Mouse (Mus musculus) myocyte (in vitro differentiated cells): ENCODE data around the gene Rad18.

Experiments used
- E2F4 ChIP-seq: IDR thresholded peaks from one replicate; pipeline ENCODE4 v1.6.1; 2011; ENCODE audit warnings: mild to moderate bottlenecking, control low read depth, moderate library complexity; ENCODE audit not compliant: insufficient read depth
- MYOD1 ChIP-seq, 3 experiments: IDR thresholded peaks; one replicate each; pipeline ENCODE4 v1.6.1; 2011; ENCODE audit warnings: control low read depth in 2 of 3, low read depth in 2 of 3, mild to moderate bottlenecking in 2 of 3, moderate library complexity in 1 of 3; ENCODE audit not compliant: insufficient read length in 2 of 3, control insufficient read depth in 1 of 3
- MYOG ChIP-seq, 3 experiments: IDR thresholded peaks; one replicate each; pipeline ENCODE4 v1.6.1; 2011; ENCODE audit warnings: control low read depth in 2 of 3, low read depth in 2 of 3, mild to moderate bottlenecking in 2 of 3; ENCODE audit not compliant: insufficient read length in 2 of 3, control insufficient read depth in 1 of 3, insufficient read depth in 1 of 3
- POLR2A ChIP-seq: IDR thresholded peaks from one replicate; pipeline ENCODE4 v1.6.1; 2011; ENCODE audit warnings: low read depth, mild to moderate bottlenecking, control low read depth, moderate library complexity; ENCODE audit not compliant: insufficient read length
- TCF3 ChIP-seq: IDR thresholded peaks from one replicate; pipeline ENCODE4 v1.6.1; 2011; ENCODE audit warnings: low read depth, control low read depth; ENCODE audit not compliant: insufficient read length

DNA sequence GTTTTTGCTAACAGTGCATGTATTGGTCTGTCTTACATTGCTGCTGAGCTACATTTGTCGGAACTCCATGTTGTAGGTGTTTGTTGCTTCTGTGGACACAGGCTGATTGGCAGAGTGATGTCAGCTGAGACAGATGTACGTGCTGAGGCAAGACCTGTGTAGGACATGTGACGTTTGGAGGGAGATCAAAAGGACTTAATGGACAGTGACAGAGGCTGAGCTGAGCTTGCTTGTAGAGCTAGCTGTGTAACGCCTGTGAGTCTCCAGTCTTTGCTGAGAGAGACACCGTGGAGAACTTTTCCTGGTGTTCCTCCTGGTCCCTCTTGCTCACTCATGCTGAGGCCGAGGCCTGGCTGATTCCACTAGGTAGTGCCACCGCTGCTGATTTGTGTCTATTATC, 101.5 kb downstream of the Rad18 start:
- no peak for TF ChIP-seq E2F4
- TF ChIP-seq POLR2A = no peak
- no peak for TF ChIP-seq MYOG (IDR thresholded peaks at IDR 0.05; ENCODE audit: control insufficient read depth in 1 of 3, insufficient read depth in 1 of 3, insufficient read length in 2 of 3, low read depth in 2 of 3)
- TF ChIP-seq TCF3 = no peak
- no peak for TF ChIP-seq MYOD1 (IDR thresholded peaks at IDR 0.05; ENCODE audit: control insufficient read depth in 1 of 3, insufficient read length in 2 of 3, low read depth in 2 of 3)
